Mouse (Mus musculus): ENCODE data around the gene Rpl26. TPM values are rescaled to one million over a fixed set of nuclear protein-coding genes. Genes with fewer than 3 reads are reported as not detected.

Gene Rpl26
- polyA plus RNA-seq, 1 experiment = 4,511 TPM

GRCm38 (mm10) chr11:68892233-68892832, 9.1 kb upstream of the Rpl26 start:
- Histone ChIP-seq H3K9ac (ENCODE audit: low read depth, poor library complexity, severe bottlenecking) (peak overlapping the region; percentile 47), H3K27ac (ENCODE audit: insufficient read depth, low read length) (no peak overlapping the region), H3K4me1 (ENCODE audit: control insufficient read depth, insufficient read depth, low read length) (no peaks in the 10 kb centered on the region), H3K9me3 (replicated peaks; ENCODE audit: control insufficient read depth, insufficient read depth, low read length, poor library complexity, severe bottlenecking) (no peaks in the 10 kb centered on the region), H3K36me3 (ENCODE audit: control insufficient read depth, insufficient read depth, low read length, poor library complexity, severe bottlenecking) (no peaks in the 10 kb centered on the region), H3K4me3 (ENCODE audit: low read depth, low read length) (peak overlapping the region; percentile 52), H3K27me3 (ENCODE audit: control insufficient read depth, insufficient read depth, low read length, poor library complexity, severe bottlenecking) (no peaks in the 10 kb centered on the region)
- TF ChIP-seq CTCF (IDR thresholded peaks at IDR 0.05; ENCODE audit: low read depth, low read length) (no peak), POLR2A (IDR thresholded peaks at IDR 0.05; ENCODE audit: insufficient read depth, low read length) (no peak), EP300 (IDR thresholded peaks at IDR 0.05; ENCODE audit: insufficient read depth, low read depth, low read length) (no peak)

- Histone ChIP-seq H3K27ac (ENCODE audit: insufficient read depth, low read length) (no peak overlapping the region), H3K9me3 (replicated peaks; ENCODE audit: control insufficient read depth, insufficient read depth, low read length, poor library complexity, severe bottlenecking) (no peaks in the 10 kb centered on the region), H3K4me3 (ENCODE audit: low read depth, low read length) (no peak overlapping the region), H3K4me1 (ENCODE audit: control insufficient read depth, insufficient read depth, low read length) (no peaks in the 10 kb centered on the region), H3K27me3 (ENCODE audit: control insufficient read depth, insufficient read depth, low read length, poor library complexity, severe bottlenecking) (no peaks in the 10 kb centered on the region), H3K9ac (ENCODE audit: low read depth, poor library complexity, severe bottlenecking) (no peak overlapping the region), H3K36me3 (ENCODE audit: control insufficient read depth, insufficient read depth, low read length, poor library complexity, severe bottlenecking) (no peaks in the 10 kb centered on the region)
- no peak for TF ChIP-seq EP300 (IDR thresholded peaks at IDR 0.05; ENCODE audit: insufficient read depth, low read depth, low read length)
- no peak for TF ChIP-seq CTCF (IDR thresholded peaks at IDR 0.05; ENCODE audit: low read depth, low read length)
- no peak for TF ChIP-seq POLR2A (IDR thresholded peaks at IDR 0.05; ENCODE audit: insufficient read depth, low read length)
These were observed 7.4 kb upstream of the Rpl26 start for GRCm38 (mm10) chr11:68893911-68894464.

- Histone ChIP-seq H3K4me3 (ENCODE audit: low read depth, low read length) (no peak overlapping the region), H3K9me3 (replicated peaks; ENCODE audit: control insufficient read depth, insufficient read depth, low read length, poor library complexity, severe bottlenecking) (no peaks in the 10 kb centered on the region), H3K36me3 (ENCODE audit: control insufficient read depth, insufficient read depth, low read length, poor library complexity, severe bottlenecking) (no peaks in the 10 kb centered on the region), H3K27ac (ENCODE audit: insufficient read depth, low read length) (no peak overlapping the region), H3K27me3 (ENCODE audit: control insufficient read depth, insufficient read depth, low read length, poor library complexity, severe bottlenecking) (no peaks in the 10 kb centered on the region), H3K4me1 (ENCODE audit: control insufficient read depth, insufficient read depth, low read length) (no peaks in the 10 kb centered on the region), H3K9ac (ENCODE audit: low read depth, poor library complexity, severe bottlenecking) (no peak overlapping the region)
- TF ChIP-seq CTCF (IDR thresholded peaks at IDR 0.05; ENCODE audit: low read depth, low read length) (no peak), EP300 (IDR thresholded peaks at IDR 0.05; ENCODE audit: insufficient read depth, low read depth, low read length) (no peak), POLR2A (IDR thresholded peaks at IDR 0.05; ENCODE audit: insufficient read depth, low read length) (no peak)
These were observed 5.1 kb upstream of the Rpl26 start for GRCm38 (mm10) chr11:68896247-68896646.

- Histone ChIP-seq H3K4me3 (ENCODE audit: low read depth, low read length) (no peak overlapping the region), H3K27ac (ENCODE audit: insufficient read depth, low read length) (no peak overlapping the region), H3K27me3 (ENCODE audit: control insufficient read depth, insufficient read depth, low read length, poor library complexity, severe bottlenecking) (no peaks in the 10 kb centered on the region), H3K36me3 (ENCODE audit: control insufficient read depth, insufficient read depth, low read length, poor library complexity, severe bottlenecking) (peaks cover 3% of the 10 kb centered on the region; the same call in 1 of the 2 replicates), H3K4me1 (ENCODE audit: control insufficient read depth, insufficient read depth, low read length) (no peaks in the 10 kb centered on the region), H3K9me3 (replicated peaks; ENCODE audit: control insufficient read depth, insufficient read depth, low read length, poor library complexity, severe bottlenecking) (no peaks in the 10 kb centered on the region), H3K9ac (ENCODE audit: low read depth, poor library complexity, severe bottlenecking) (no peak overlapping the region)
- TF ChIP-seq CTCF (IDR thresholded peaks at IDR 0.05; ENCODE audit: low read depth, low read length) (peak; percentile 66), POLR2A (IDR thresholded peaks at IDR 0.05; ENCODE audit: insufficient read depth, low read length) (no peak), EP300 (IDR thresholded peaks at IDR 0.05; ENCODE audit: insufficient read depth, low read depth, low read length) (no peak)
These were observed 4.3 kb upstream of the Rpl26 start for GRCm38 (mm10) chr11:68897120-68897519.

- TF ChIP-seq POLR2A (IDR thresholded peaks at IDR 0.05; ENCODE audit: insufficient read depth, low read length) (no peak), CTCF (IDR thresholded peaks at IDR 0.05; ENCODE audit: low read depth, low read length) (no peak), EP300 (IDR thresholded peaks at IDR 0.05; ENCODE audit: insufficient read depth, low read depth, low read length) (no peak)
- peaks cover 11% of the 10 kb centered on the region for H3K36me3 ChIP-seq (ENCODE audit: control insufficient read depth, insufficient read depth, low read length, poor library complexity, severe bottlenecking)
- no peaks in the 10 kb centered on the region for H3K4me1 ChIP-seq (ENCODE audit: control insufficient read depth, insufficient read depth, low read length)
- no peaks in the 10 kb centered on the region for H3K9me3 ChIP-seq (replicated peaks; ENCODE audit: control insufficient read depth, insufficient read depth, low read length, poor library complexity, severe bottlenecking)
- no peak overlapping the region for H3K4me3 ChIP-seq (ENCODE audit: low read depth, low read length)
- H3K27ac ChIP-seq (ENCODE audit: insufficient read depth, low read length) = no peak overlapping the region
- H3K27me3 ChIP-seq (ENCODE audit: control insufficient read depth, insufficient read depth, low read length, poor library complexity, severe bottlenecking) = no peaks in the 10 kb centered on the region
- H3K9ac ChIP-seq (ENCODE audit: low read depth, poor library complexity, severe bottlenecking) = no peak overlapping the region
These were observed 3.5 kb upstream of the Rpl26 start for GRCm38 (mm10) chr11:68897838-68898237.

- Histone ChIP-seq H3K9me3 (replicated peaks; ENCODE audit: control insufficient read depth, insufficient read depth, low read length, poor library complexity, severe bottlenecking) (no peaks in the 10 kb centered on the region), H3K4me3 (ENCODE audit: low read depth, low read length) (no peak overlapping the region), H3K9ac (ENCODE audit: low read depth, poor library complexity, severe bottlenecking) (no peak overlapping the region), H3K27me3 (ENCODE audit: control insufficient read depth, insufficient read depth, low read length, poor library complexity, severe bottlenecking) (no peaks in the 10 kb centered on the region), H3K4me1 (ENCODE audit: control insufficient read depth, insufficient read depth, low read length) (no peaks in the 10 kb centered on the region), H3K27ac (ENCODE audit: insufficient read depth, low read length) (no peak overlapping the region), H3K36me3 (ENCODE audit: control insufficient read depth, insufficient read depth, low read length, poor library complexity, severe bottlenecking) (peaks cover 20% of the 10 kb centered on the region)
- TF ChIP-seq EP300 (IDR thresholded peaks at IDR 0.05; ENCODE audit: insufficient read depth, low read depth, low read length) (no peak), POLR2A (IDR thresholded peaks at IDR 0.05; ENCODE audit: insufficient read depth, low read length) (no peak), CTCF (IDR thresholded peaks at IDR 0.05; ENCODE audit: low read depth, low read length) (no peak)
These were observed 2.6 kb upstream of the Rpl26 start for GRCm38 (mm10) chr11:68898790-68899189.
